Mouse (Mus musculus): ENCODE measurements around the gene Metap1d. TPM values are rescaled to one million over a fixed set of nuclear protein-coding genes. Genes with fewer than 3 reads are reported as not detected.

The Metap1d gene
- polyA plus RNA-seq, 1 experiment = 69.1 TPM

DNA sequence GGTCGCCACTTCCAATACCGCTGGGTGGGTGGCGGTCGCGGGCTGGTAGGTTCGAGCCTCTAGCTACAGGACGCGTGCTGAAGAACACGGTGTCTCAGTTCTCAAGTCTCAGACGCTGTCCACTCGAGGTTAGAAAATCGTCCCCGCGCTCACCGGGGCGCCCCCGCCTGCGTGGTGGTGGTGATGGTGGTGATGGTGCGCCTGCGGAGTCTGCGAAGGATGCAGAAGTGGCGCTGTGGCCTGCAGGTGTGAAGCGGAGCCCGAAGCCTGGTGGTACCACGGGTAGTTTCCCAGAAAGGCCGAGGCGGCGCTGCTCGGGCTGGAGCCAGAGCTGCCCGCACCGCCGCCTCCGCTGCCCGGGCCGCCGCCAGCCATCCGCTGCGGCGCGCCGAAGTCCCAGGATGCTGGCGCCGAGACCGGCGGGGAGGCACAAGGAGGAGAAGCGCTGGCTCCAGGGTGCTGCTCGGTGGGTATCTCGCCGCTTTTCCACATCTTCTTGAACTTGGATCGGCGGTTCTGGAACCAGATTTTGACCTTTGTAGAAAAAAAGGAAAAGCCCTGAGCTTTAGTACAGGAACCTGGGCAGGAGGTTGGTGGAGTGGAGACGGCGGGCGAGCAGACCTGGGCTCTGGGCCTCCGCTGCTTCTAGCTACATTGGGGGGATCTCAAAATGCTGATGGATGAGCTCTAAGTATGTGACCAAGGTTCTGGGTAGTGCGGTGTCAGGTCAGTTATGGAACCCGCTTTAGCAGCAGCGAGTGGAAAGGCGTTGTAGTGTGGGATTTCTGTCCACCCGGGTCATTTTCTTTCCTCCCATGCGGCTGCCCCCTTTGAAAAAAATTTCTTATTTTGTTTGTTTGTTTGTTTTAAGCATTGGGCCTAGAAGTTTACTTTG lies 91.6 kb downstream of the Metap1d start:
- DNase-seq (ENCODE audit: low spot score) = no peak

- no peak for DNase-seq (ENCODE audit: low spot score)
These were observed 92.4 kb downstream of the Metap1d start for GRCm38 (mm10) chr2:71545401-71545881.

GRCm38 (mm10) chr2:71545882-71546639 lies 93.0 kb downstream of the Metap1d start:
- no peak for DNase-seq (ENCODE audit: low spot score)

DNA sequence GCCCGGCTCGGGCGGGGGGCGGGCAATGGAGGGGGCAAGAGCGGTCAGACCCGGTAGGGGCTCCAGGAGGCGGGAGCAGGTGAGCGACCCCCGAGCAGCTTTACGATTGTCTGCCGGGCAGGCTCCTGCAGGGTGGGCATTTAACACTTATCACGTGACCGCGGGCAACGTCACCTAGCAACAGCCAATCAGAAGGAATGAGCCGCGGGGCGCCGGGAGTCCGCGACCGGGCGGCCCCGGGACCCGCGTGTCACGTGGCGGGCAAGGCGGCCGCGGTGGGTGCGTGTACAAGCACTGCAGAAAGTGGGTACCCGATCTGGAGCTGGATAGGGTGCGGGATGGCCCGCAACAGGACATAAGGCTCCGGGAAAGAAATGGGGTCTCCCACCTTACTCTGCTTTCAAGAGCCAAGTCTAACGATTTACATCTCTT lies 93.6 kb downstream of the Metap1d start, which contains the start of gene Dlx2:
Dlx2 (minus strand) TSS at position 115 of the 432 bp plus-strand sequence.
- no peak for DNase-seq (ENCODE audit: low spot score)

DNA sequence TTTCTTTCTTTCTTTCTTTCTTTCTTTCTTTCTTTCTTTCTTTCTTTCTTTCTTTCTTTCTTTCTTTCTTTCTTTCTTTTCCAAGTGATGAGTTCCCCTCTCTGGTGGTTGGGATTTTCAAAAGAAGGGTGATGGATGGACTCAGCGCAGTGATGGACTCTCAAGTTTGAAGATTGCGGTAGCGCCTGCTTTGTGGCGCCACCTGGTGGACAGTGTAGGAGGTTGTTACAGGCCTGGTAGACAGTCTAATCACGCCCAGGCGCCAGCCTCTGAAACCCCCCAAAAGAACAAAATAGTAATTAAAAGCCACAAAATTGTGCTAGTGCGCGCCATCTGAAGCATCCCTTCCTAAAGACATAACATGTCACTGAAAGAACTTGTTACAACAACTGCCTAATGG lies 94.8 kb downstream of the Metap1d start:
- no peak for DNase-seq (ENCODE audit: low spot score)

DNA sequence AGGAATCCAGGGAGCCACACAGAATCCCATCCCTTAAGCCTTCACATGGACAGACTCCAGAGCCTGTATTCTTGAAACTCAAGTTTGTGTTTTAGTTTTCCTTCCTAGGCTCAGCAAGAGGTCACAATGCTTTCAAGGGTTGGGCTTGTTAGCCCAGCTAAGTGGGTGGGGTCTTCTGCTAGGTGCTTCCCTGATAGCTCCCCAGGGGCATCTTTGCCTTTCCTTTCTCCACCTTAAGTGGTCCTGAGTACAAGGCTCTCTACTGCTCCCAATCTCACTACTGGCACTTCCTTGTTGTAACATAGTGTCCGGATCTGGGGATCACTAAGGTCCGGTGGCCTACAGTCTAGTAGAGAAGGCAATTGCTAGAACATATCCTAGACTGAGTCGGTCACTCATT lies 97.3 kb downstream of the Metap1d start:
- DNase-seq (ENCODE audit: low spot score) = no peak

DNA sequence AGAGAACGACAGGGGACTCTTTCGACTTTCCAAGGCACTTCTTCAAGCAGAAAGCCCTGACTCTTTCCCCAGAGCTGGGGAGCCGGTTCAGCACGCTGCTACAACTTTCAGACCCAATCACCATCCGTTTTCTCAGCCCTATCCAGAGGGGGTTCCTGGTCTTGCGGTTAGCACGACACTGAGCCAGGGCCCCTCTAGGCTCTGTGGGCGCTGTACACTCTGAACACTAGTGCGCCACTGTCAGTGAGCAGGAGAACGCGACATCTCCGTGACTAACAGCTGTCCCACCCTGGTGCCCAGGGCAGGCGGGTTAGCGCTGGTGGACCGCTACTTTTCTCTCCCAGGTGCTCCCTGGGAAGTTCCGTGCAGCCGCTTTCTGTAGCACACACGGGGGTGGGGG lies 98.6 kb downstream of the Metap1d start:
- no peak for DNase-seq (ENCODE audit: low spot score)

DNA sequence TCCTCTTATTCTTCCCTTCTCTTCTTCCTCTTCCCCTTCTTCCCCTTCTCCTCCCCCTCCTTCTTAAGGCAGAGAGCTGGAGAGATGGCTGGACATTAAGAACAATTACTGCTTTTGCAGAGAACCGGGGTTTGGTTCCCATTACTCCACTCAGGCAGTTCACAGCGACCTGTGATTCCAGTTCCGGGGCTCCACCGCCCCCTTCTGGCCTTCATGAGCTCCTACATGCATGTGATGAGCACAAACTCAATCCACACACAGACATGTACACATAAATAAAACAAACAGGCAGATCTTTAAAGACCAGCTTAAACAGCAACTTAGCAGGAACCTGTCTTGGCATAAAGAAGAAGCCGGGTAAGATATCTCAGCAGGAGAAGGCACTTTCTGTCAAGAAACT lies 103.0 kb downstream of the Metap1d start:
- no peak for DNase-seq (ENCODE audit: low spot score)

DNA sequence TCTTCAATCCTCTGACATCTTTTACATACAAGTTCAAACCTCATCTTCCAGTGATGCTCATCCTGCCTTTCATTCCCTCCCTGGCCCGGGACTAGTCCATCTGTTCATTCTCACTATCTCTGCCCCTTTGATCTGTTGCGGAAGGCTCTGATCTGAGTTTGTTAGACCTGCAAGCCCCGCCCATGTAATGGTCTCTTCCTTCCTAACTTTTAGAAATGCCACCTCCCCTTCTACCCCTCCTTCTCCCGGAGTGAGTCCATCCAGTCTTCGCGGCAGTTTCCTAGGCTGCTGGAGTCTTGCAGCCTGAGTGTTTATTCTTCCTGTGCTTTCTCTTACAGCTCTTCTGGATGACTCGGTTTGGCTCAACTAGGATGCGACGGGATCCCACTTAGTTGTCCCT lies 113.4 kb downstream of the Metap1d start:
- no peak for DNase-seq (ENCODE audit: low spot score)

DNA sequence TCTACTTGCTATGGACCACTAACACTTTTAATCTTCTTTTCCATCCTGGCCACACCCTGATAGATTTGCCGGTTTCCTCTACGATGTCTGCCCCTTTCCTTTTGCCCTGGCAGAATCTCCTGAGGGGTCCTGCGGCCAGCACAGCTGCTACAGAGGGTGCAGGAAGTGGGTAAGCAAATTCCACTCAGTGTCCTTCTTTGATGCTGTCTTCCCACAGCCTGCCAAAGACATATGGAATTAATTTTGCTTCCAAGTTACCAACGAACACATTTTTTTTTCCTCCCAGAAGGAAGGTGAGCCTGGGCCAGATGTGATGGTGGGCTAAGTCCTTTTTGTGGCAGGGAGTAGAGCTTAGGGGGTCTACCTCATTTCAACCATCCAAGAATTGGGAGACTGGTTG lies 120.7 kb downstream of the Metap1d start:
- no peak for DNase-seq (ENCODE audit: low spot score)

Other genes with a start within 250 kb of the Metap1d start
- gene Dync1i2, start 241.6 kb upstream of the Metap1d start, polyA plus RNA-seq (2012; rRNA removed) = 80.1 and 82.6 TPM in 2 replicates
- gene Slc25a12, start 85.5 kb upstream of the Metap1d start, polyA plus RNA-seq (2012; rRNA removed) = 38.7 and 47.0 TPM in 2 replicates
- 23.0 and 29.0 TPM in 2 replicates for gene Hat1, start 64.3 kb upstream of the Metap1d start, polyA plus RNA-seq (2012; rRNA removed)
- gene Dlx1, start 74.8 kb downstream of the Metap1d start, polyA plus RNA-seq (2012; rRNA removed) = 0.10 and 0.11 TPM in 2 replicates
- not detected in 2 replicates for gene Dlx2, start 93.5 kb downstream of the Metap1d start, polyA plus RNA-seq (2012; rRNA removed)